Mouse (Mus musculus) sigmoid colon, adult 10 weeks (tissue): ENCODE results near the gene Gm10147. TPM values are rescaled to one million over a fixed set of nuclear protein-coding genes. Genes with fewer than 3 reads are reported as not detected.

Source experiments
- polyA plus RNA-seq: library from polyadenylated mRNA; stranded (reverse); fragments of 350-450 nt; fragmentation: Illumina TruSeq; extraction: RNeasy Lipid Tissue Mini Kit (QIAGEN cat#74804); gene quantifications from one replicate; pipeline ENCODE4 v1.2.3, GENCODE M21; 2014; ENCODE audit warnings: low read depth, low replicate concordance

Gm10147 gene
- not detected for polyA plus RNA-seq

DNA sequence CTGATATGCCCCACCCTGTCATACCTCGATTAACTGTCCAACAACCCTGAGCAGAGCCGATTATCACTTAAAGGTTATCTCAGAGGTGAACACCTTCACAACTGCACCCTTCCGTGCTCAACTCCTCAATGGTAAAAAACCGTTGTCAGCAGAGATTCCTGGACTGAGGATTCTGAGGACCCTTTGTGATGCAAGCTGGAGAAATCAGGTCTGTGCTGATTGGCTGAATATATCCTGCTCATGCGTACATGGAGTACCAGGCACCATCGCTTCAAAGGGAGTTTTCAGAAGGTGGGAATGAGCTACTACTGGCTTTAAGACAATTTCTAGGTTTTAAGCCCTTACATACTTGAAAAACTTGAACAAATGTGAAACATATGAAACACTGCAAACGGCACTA lies at the start of gene Gm10147:
Gene Gm10147, minus strand, starts transcription at position 101 of the 400 bp plus-strand sequence.

